Mouse (Mus musculus) liver, adult 2 months (tissue): ENCODE measurements at regions not wholly inside any gene's neighbourhood (a gene's known extent, or its start where the extent isn't known, plus 50 kb on each side); places are given as distances from the start of the nearest gene placed in this dataset.
A peak's percentile ranks its signal among the peaks of the same experiment; 100 is the strongest.

ENCODE experiments used
- DNase-seq: peaks from one replicate; pipeline ENCODE4 v3.0.0-alpha.2; 2011; ENCODE audit warnings: low read depth, low spot score; ENCODE audit errors: extremely low read depth
- H3K27ac ChIP-seq: fragments of 200-500 bp; replicated peaks from 2 replicates; pipeline ENCODE4 v1.5.1; 2012; ENCODE audit warnings: low read depth, mild to moderate bottlenecking, control low read depth, inconsistent platforms, low read length; ENCODE audit not compliant: insufficient read depth
- H3K27me3 ChIP-seq: fragments of 200-500 bp; 2 replicates; pipeline ENCODE4 v1.6.1; 2012; ENCODE audit warnings: mild to moderate bottlenecking, moderate library complexity, low read length, inconsistent platforms; ENCODE audit not compliant: control insufficient read depth, insufficient read depth
- H3K36me3 ChIP-seq: fragments of 200-500 bp; 2 replicates; pipeline ENCODE4 v1.6.1; 2012; ENCODE audit warnings: low read length, inconsistent platforms; ENCODE audit not compliant: control insufficient read depth, insufficient read depth
- H3K4me1 ChIP-seq: fragments of 200-500 bp; 2 replicates; pipeline ENCODE4 v1.6.1; 2011; ENCODE audit warnings: low read length; ENCODE audit not compliant: control insufficient read depth, insufficient read depth
- H3K4me3 ChIP-seq: fragments of 200-500 bp; 2 replicates; pipeline ENCODE4 v1.5.1; 2011; ENCODE audit warnings: low read depth, mild to moderate bottlenecking, control low read depth, low read length, moderate library complexity; ENCODE audit not compliant: insufficient read depth
- H3K79me2 ChIP-seq: fragments of 200-500 bp; 2 replicates; pipeline ENCODE4 v1.6.1; 2012; ENCODE audit warnings: inconsistent platforms, mild to moderate bottlenecking, low read length, moderate library complexity; ENCODE audit not compliant: control insufficient read depth, insufficient read depth
- H3K9ac ChIP-seq: fragments of 200-500 bp; 2 replicates; pipeline ENCODE4 v1.6.1; 2012; ENCODE audit warnings: low read depth, mild to moderate bottlenecking, control low read depth, inconsistent platforms, low read length
- CTCF ChIP-seq: fragments of 200-500 bp; IDR thresholded peaks from 2 replicates; pipeline ENCODE4 v1.5.1; 2011; ENCODE audit warnings: low read depth, low read length, control low read depth
- POLR2A ChIP-seq: fragments of 200-500 bp; IDR thresholded peaks from 2 replicates; pipeline ENCODE4 v1.6.1; 2011; ENCODE audit warnings: low read length, control low read depth; ENCODE audit not compliant: insufficient read depth; ENCODE audit errors: extremely low read depth
- WGBS: fragments of 180-500 bp; shearing (Covaris S2); methylation state at CpG from one replicate; pipeline ENCODE4 v1.1.7; 2018; 5-methylcytosine and 5-hydroxymethylcytosine counted together

DNA sequence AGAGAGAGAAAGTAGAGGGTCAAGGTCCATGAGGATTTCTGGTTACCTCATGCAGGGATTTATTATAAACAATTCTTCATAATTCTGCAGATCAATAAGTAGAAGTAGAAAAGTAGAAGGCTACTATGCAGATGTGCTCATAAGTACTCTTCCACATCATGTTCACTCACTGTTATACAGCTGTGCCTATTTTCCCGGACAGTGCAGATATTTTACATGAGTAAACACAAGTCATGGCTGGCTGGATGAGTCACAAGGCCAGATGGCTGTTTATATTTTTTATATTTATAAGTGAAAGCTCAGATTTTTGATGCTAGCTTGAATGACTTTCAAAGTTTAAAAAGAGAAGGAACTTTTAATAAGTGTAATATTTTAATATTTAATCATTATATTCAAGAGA is 899.0 kb downstream of the Trim52 start:
- Histone ChIP-seq H3K79me2 (no peaks in the 10 kb centered on the region), H3K27me3 (no peaks in the 10 kb centered on the region), H3K9ac (no peak overlapping the region), H3K4me1 (no peaks in the 10 kb centered on the region), H3K27ac (no peak overlapping the region), H3K36me3 (no peaks in the 10 kb centered on the region), H3K4me3 (no peak overlapping the region)
- TF ChIP-seq CTCF, result no peak
- no peak for TF ChIP-seq POLR2A
- WGBS, result 75% methylated on average over 1 of the region's 1 CpGs
- no peak for DNase-seq

DNA sequence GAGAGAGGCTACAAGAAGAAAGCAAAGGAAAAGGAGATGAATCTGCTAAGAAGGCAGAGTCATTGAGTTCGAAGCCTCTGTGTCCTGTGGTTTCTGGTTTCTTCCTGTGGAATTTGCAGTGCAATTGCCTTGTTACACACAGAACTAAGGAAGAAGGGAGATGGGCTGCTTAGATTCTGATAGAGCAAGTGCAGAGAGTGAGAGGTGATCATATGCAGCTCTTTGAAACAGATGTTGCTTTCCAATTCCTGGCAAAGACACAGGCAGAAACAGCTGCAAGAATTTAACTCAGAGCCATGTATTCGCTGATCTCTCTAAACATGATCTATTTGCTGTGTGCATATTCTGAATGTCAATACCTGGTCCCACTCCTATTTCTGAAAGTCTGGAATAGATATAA is 903.6 kb downstream of the Trim52 start:
- no peaks in the 10 kb centered on the region for H3K4me1 ChIP-seq
- DNase-seq, result no peak
- H3K27ac ChIP-seq, result no peak overlapping the region
- WGBS, result 62% methylated on average over 2 of the region's 2 CpGs
- no peak overlapping the region for H3K4me3 ChIP-seq
- no peak for TF ChIP-seq POLR2A
- no peaks in the 10 kb centered on the region for H3K79me2 ChIP-seq
- H3K9ac ChIP-seq, result no peak overlapping the region
- H3K36me3 ChIP-seq, result no peaks in the 10 kb centered on the region
- no peaks in the 10 kb centered on the region for H3K27me3 ChIP-seq

- TF ChIP-seq POLR2A, result no peak
- no peak for TF ChIP-seq CTCF
- DNase-seq, result peak; percentile 24
- 85% methylated on average over 2 of the region's 2 CpGs for WGBS
- no peak overlapping the region for H3K9ac ChIP-seq
- no peak overlapping the region for H3K27ac ChIP-seq
- no peaks in the 10 kb centered on the region for H3K79me2 ChIP-seq
- H3K36me3 ChIP-seq, result no peaks in the 10 kb centered on the region
- no peak overlapping the region for H3K4me3 ChIP-seq
- H3K27me3 ChIP-seq, result no peaks in the 10 kb centered on the region
- no peaks in the 10 kb centered on the region for H3K4me1 ChIP-seq
Observed at GRCm38 (mm10) chr14:107033807-107034206, 927.8 kb downstream of the Trim52 start.

- Histone ChIP-seq H3K27ac (no peak overlapping the region), H3K4me3 (no peak overlapping the region), H3K9ac (no peak overlapping the region), H3K4me1 (no peaks in the 10 kb centered on the region), H3K36me3 (no peaks in the 10 kb centered on the region), H3K79me2 (no peaks in the 10 kb centered on the region), H3K27me3 (no peaks in the 10 kb centered on the region)
- TF ChIP-seq CTCF, result no peak
- no peak for TF ChIP-seq POLR2A
- DNase-seq, result no peak
- 64% methylated on average over 4 of the region's 4 CpGs for WGBS
Observed at GRCm38 (mm10) chr14:107051946-107052551, 946.1 kb downstream of the Trim52 start.

DNA sequence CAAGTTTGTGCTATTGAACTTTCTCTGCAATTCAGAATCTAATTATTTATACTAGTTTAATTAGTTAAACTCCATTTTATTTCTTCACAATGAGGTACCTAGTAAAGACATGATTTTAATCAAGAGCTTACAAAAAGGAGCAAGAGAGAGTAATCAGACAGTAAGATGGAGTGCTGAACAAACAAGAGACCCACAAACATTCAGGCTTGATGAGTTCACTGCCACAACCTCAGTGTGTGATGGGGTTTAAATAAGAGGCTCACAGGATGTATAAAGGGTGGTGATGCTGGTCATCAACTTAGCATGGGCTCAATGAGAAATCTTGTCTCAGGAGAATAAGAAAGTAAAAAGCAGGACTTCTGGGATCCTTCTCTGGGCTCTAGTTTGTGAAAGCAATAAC is 962.6 kb downstream of the Trim52 start:
- H3K36me3 ChIP-seq, result no peaks in the 10 kb centered on the region
- no peaks in the 10 kb centered on the region for H3K79me2 ChIP-seq
- no peaks in the 10 kb centered on the region for H3K27me3 ChIP-seq
- no peak overlapping the region for H3K27ac ChIP-seq
- H3K4me3 ChIP-seq, result no peak overlapping the region
- DNase-seq, result no peak
- H3K9ac ChIP-seq, result no peak overlapping the region
- H3K4me1 ChIP-seq, result no peaks in the 10 kb centered on the region
- TF ChIP-seq POLR2A, result no peak
- TF ChIP-seq CTCF, result no peak

DNA sequence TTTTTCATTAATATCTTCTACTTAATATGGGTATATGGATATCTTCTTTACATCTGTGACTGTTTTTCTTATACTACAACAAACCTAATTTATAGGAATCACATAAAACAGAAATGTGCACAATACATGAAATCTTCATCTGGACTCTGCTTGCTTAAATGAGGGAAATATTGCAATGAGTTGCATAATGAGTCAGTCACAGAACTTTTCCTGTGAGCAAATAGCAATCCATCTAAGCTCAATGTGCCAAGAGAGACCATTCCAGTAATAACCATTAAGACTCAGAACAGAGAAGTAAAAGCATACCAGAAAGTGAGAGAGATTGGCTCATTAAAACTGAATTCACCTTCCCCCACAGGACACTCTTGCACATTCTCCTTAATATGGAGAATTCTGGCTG is 974.4 kb downstream of the Trim52 start:
- Histone ChIP-seq H3K4me1 (no peaks in the 10 kb centered on the region), H3K9ac (no peak overlapping the region), H3K27me3 (no peaks in the 10 kb centered on the region), H3K27ac (no peak overlapping the region), H3K36me3 (no peaks in the 10 kb centered on the region), H3K4me3 (no peak overlapping the region), H3K79me2 (no peaks in the 10 kb centered on the region)
- no peak for TF ChIP-seq POLR2A
- TF ChIP-seq CTCF, result no peak
- DNase-seq, result no peak
